Mouse (Mus musculus) monocyte, adult 5-6 weeks (primary cell): ENCODE results near the gene Rbks. TPM values are rescaled to one million over a fixed set of nuclear protein-coding genes. Genes with fewer than 3 reads are reported as not detected.
A peak's percentile ranks its signal among the peaks of the same experiment; 100 is the strongest.
"Not testable (repeated sequence)": the region's sequence is repeated elsewhere in the genome, so short reads cannot be mapped to it uniquely, and the experiment has no call there.

ENCODE experiments used
- ATAC-seq: fragments of 153-309, 156-312 bp; replicated peaks from 2 replicates; pipeline ENCODE4 v1.8.0; 2017; ENCODE audit warnings: mild to moderate bottlenecking; ENCODE audit not compliant: low TSS enrichment, insufficient number of reproducible peaks, severe bottlenecking, poor library complexity, low FRiP score
- total RNA-seq: library from RNA; stranded (forward); fragments of 200-1000, 200-491, 200-594 nt; gene quantifications from 3 replicates; pipeline ENCODE4 v1.2.3, GENCODE M21; 2017

The Rbks gene
- total RNA-seq, 1 experiment from 2014 or later = 6.9 TPM

- ATAC-seq = peak; percentile 40; the same call in 1 of the 2 replicates
Observed at GRCm38 (mm10) chr5:31596481-31597429, 100.7 kb downstream of the Rbks start, which contains the start of gene Mrpl33. Gene Mrpl33, plus strand, starts transcription at chr5:31596935.

- no peak for ATAC-seq
Observed at GRCm38 (mm10) chr5:31595868-31596267, 101.6 kb downstream of the Rbks start.

GRCm38 (mm10) chr5:31591122-31591521 is 106.3 kb downstream of the Rbks start:
- ATAC-seq = no peak

GRCm38 (mm10) chr5:31589711-31590319 is 107.6 kb downstream of the Rbks start:
- ATAC-seq = no peak

GRCm38 (mm10) chr5:31588672-31589071 is 108.8 kb downstream of the Rbks start:
- not testable (repeated sequence) for ATAC-seq

GRCm38 (mm10) chr5:31588016-31588415 is 109.4 kb downstream of the Rbks start:
- ATAC-seq = no peak

- no peak for ATAC-seq
Observed at GRCm38 (mm10) chr5:31585526-31585925, 111.9 kb downstream of the Rbks start.

GRCm38 (mm10) chr5:31583261-31583660 is 114.2 kb downstream of the Rbks start:
- ATAC-seq = no peak

GRCm38 (mm10) chr5:31581932-31582331 is 115.5 kb downstream of the Rbks start:
- ATAC-seq = no peak

GRCm38 (mm10) chr5:31581263-31581662 is 116.2 kb downstream of the Rbks start:
- no peak for ATAC-seq

GRCm38 (mm10) chr5:31576539-31576975 is 120.9 kb downstream of the Rbks start:
- ATAC-seq = peak; percentile 60

Other genes with a start within 250 kb of the Rbks start
- gene Zfp512, start 245.2 kb downstream of the Rbks start, total RNA-seq = 50.8 to 94.5 TPM (median 53.9 TPM) in 3 replicates
- gene 4930548H24Rik, start 211.9 kb downstream of the Rbks start, total RNA-seq = 0.64 to 1.8 TPM (median 0.87 TPM) in 3 replicates
- gene Gpn1, start 202.9 kb downstream of the Rbks start, total RNA-seq = 15.1 to 24.0 TPM (median 21.2 TPM) in 3 replicates
- 68.9 to 82.2 TPM (median 69.9 TPM) in 3 replicates for gene Slc4a1ap, start 170.6 kb downstream of the Rbks start, total RNA-seq
- gene Supt7l, start 169.8 kb downstream of the Rbks start, total RNA-seq = 18.5 to 33.7 TPM (median 23.3 TPM) in 3 replicates
- gene Mrpl33, start 100.7 kb downstream of the Rbks start, total RNA-seq = 184 to 237 TPM (median 196 TPM) in 3 replicates
- gene Babam2, start 57 bp upstream of the Rbks start, total RNA-seq = 35.1 to 40.8 TPM (median 35.5 TPM) in 3 replicates